Mouse (Mus musculus) cerebellum, adult 9-10 months (tissue): Measurements from ENCODE around the gene Ccdc160.
A peak's percentile ranks its signal among the peaks of the same experiment; 100 is the strongest.

ENCODE experiments used
- DNase-seq: peaks from one replicate; pipeline ENCODE4 v3.0.0; 2022

The Ccdc160 gene

GRCm38 (mm10) chrX:52790980-52791593 is at the start of gene Ccdc160:
Ccdc160 (plus strand) TSS chrX:52791200.
- DNase-seq: peak; percentile 63

GRCm38 (mm10) chrX:52743781-52744180 is 47.2 kb upstream of the Ccdc160 start:
- no peak for DNase-seq

- no peak for DNase-seq
Measured at GRCm38 (mm10) chrX:52744201-52745051, 46.6 kb upstream of the Ccdc160 start.

GRCm38 (mm10) chrX:52745462-52745861 is 45.5 kb upstream of the Ccdc160 start:
- DNase-seq: no peak

GRCm38 (mm10) chrX:52745917-52746316 is 45.1 kb upstream of the Ccdc160 start:
- no peak for DNase-seq

GRCm38 (mm10) chrX:52746849-52747248 is 44.2 kb upstream of the Ccdc160 start:
- DNase-seq: no peak

GRCm38 (mm10) chrX:52753491-52754085 is 37.4 kb upstream of the Ccdc160 start:
- no peak for DNase-seq

- DNase-seq: no peak
Measured at GRCm38 (mm10) chrX:52757164-52757563, 33.8 kb upstream of the Ccdc160 start.

GRCm38 (mm10) chrX:52759232-52759631 is 31.8 kb upstream of the Ccdc160 start:
- DNase-seq: no peak

GRCm38 (mm10) chrX:52760191-52760945 is 30.6 kb upstream of the Ccdc160 start:
- no peak for DNase-seq

GRCm38 (mm10) chrX:52762221-52762620 is 28.8 kb upstream of the Ccdc160 start:
- DNase-seq: no peak

- peak; percentile 20 for DNase-seq
Measured at GRCm38 (mm10) chrX:52775973-52776372, 15.0 kb upstream of the Ccdc160 start.

GRCm38 (mm10) chrX:52777671-52778070 is 13.3 kb upstream of the Ccdc160 start:
- DNase-seq: no peak

- no peak for DNase-seq
Measured at GRCm38 (mm10) chrX:52783898-52784297, 7.1 kb upstream of the Ccdc160 start.

GRCm38 (mm10) chrX:52791944-52792719 is 1.1 kb downstream of the Ccdc160 start:
- no peak for DNase-seq

- no peak for DNase-seq
Measured at GRCm38 (mm10) chrX:52792861-52793260, 1.9 kb downstream of the Ccdc160 start.

- no peak for DNase-seq
Measured at GRCm38 (mm10) chrX:52795816-52796215, 4.8 kb downstream of the Ccdc160 start.

- DNase-seq: no peak
Measured at GRCm38 (mm10) chrX:52797031-52797625, 6.1 kb downstream of the Ccdc160 start.

- no peak for DNase-seq
Measured at GRCm38 (mm10) chrX:52798255-52798654, 7.3 kb downstream of the Ccdc160 start.

- DNase-seq: no peak
Measured at GRCm38 (mm10) chrX:52799566-52799965, 8.6 kb downstream of the Ccdc160 start.

- no peak for DNase-seq
Measured at GRCm38 (mm10) chrX:52819338-52819737, 28.3 kb downstream of the Ccdc160 start.
